Mouse (Mus musculus) inflammation-experienced regulatory T-cells (primary cell): Measurements from ENCODE around the gene Nat14. TPM values are rescaled to one million over a fixed set of nuclear protein-coding genes. Genes with fewer than 3 reads are reported as not detected.

Experiments
- polyA plus RNA-seq, 2 experiments: library from polyadenylated mRNA; unstranded; fragments of 100-300 nt; shearing (Covaris generic); gene quantifications; one replicate each; pipeline ENCODE4 v1.2.1; 2017

The Nat14 gene
- polyA plus RNA-seq: under 1 TPM; 0.27 to 0.86 TPM

DNA sequence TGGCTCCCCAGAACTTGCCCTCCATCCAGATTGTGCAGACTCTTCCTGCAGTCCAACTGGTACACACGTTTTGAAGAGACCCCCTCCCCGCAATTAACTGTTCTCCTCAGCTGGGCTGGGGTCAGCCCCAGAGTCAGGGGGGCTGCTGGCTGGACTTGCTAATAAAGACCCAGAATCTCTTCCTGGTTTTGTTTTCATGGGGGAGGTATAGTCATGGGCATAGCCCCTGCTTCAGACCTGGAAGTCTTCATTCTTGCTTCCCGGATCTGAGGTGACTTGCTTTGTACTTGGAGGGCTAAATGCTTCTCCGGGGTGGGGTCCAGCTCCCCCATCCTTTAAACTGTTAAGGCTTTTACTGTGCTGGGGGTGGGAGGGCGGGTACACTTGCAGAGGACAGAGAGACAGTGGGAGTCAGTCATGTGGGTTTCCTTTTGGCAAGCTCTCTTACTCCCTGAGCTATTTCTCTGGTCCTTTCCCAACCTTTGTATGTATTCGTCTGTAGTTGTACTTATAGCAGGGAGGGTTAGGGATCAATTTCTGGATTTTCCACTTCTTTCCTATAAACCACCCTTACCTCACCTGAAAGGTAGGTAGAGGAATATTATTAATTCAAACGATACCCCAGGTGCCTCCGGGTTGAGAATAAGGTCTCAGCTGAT, at the start of gene Nat14:
TSS of gene Nat14 (plus strand) at position 205 of the 659 bp plus-strand sequence.

DNA sequence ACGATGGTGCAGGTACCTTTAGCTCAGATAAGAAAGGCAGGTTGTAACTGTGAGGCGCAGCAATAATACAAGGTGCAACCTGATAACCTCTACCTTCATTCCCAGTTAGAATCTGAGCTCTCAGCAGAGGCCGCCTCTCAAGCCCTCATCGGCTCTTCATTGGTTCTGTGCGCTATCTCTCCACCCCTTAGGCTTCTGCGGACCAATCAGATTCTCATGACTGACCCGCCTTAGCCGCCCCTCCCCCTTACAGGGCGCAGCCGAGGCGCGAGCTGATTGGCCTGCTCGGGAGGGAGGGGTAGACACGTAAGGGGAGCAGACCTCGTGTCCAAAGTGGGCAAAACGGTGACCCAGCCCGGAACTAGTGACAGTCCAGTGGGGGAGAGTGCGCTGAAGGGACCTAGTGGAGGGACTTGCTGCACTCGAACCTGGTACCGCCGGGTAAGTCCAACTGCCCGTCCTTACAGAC, 45.0 kb upstream of the Nat14 start, which contains the start of gene Isoc2a:
TSS of gene Isoc2a (plus strand) at position 401 of the 469 bp plus-strand sequence.

DNA sequence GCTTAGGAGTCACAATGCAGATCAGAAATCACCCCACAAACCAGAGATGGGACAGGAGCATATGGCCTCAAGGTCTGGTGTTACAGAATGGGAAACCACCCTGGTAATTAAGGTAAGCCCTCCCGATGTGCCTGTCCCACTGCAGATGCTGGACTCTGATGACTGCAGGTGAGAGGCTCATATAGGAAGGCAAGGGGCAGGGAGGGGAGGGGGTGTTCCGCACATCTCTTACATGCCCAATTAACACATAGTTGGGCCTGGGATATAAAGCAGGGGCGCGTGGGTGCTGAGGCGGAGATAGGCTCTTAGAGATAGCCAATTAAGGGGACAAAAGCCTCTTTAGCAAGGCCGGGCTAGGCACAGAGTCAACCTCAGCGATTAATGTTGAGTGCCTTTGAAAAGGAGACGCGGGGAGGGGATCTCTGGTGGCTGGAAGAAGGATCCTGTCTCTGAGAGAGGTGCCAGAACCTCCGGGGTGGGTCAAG, 15.3 kb upstream of the Nat14 start, which contains the start of gene Gm36210:
TSS of gene Gm36210 (minus strand) at position 51 of the 485 bp plus-strand sequence.

DNA sequence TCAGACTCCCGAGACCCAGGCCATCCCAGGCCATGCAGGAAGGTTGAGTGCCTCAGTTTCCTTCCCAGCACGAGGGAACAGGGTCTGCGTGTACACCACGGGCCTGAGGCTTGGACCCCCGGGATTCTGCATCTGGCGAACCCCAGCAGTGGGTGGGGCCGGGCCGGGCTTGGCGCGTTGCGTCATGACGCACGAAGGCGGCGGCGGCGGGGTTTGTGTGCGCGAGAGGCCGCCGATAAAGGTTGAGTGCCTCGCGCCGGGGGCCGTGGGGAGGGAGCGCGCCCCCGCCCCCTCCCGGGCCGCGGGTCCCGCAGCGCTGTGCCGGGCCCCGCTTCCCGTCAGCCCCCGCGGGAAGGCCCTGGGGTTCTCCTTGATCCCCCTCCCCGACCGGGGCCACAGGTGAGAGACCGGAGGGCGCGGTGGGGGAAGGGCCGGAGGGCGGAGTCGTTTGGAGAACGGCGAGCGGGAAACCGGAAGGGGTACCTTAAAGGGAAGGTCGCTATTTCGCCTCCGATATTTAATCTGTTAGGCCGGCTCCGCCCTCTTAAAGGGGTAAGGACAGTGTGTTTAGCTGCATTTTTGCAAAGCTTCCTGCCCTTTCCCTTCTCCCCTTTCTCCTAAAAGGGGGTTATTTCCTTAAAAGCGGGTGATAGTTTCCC, 6.7 kb upstream of the Nat14 start, which contains the start of gene Zfp628:
TSS of gene Zfp628 (plus strand) at position 211 of the 659 bp plus-strand sequence.

DNA sequence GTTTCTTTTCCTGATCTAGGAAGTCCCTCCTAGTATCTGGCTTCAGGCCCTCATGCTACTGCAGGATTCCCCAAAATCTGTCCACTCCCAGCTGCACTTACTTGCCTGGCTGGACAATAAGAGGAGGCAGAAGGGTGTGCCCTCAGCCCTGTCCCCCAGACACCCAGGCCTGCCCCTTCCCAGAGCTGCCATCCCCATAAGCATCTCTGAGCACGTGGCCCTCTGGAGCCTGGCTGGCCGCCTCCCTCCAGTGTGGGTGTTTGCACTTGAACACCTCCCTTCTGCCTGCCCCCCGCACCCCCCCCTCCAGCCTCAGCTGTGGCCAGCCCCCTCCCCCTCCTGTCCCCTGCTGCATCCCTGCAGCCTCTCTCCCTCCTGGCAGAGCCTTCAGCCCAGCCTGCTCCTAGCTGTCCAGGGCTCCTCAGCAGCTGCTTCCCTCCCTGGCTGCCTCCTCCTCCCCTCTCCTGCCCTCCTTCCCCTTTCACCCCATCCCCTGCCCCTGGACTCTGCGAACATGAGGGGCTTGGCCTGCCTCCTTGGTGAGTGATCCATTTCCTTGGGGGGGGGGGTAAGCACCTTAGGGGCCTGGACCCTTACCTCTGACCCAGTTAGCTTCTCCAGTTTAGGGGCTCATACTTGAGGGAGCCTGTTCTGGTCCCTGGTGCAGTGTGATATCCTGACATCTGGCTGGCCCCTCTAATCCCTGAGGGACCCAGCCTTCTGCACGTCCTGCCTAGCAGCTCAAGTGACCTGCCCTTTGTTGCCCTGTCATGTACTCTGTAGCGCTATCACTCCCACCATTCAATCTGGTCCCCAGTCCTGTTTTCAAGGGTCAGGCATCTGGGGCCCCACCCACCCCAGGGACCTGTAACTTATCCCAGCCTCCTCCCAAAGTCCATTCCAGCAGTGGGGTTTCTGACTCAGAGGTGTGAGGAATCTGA, 3.9 kb downstream of the Nat14 start, which contains the start of gene Ssc5d:
TSS of gene Ssc5d (plus strand) at position 345 of the 941 bp plus-strand sequence.

DNA sequence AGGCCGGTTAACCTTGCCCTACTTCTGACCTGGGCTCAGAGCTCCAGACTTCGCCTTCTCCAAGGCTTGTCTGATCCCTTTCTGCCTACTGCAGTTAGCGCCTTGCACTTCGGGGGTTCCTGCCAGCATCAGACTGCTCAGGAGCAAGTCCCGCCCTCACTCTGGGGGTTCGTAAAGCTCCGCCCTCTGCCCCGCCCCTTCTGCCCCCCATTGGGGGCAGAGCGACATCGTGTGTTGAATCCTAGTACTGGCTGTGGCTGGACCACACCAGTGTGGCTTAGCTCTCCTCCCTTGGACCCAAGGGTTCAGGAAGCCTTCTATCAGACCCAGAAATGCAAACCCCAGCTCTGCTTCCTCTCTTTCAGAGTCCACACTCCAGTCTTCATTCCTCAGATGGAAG, 42.4 kb downstream of the Nat14 start, which contains the start of gene Sbk2:
TSS of gene Sbk2 (minus strand) at position 135 of the 400 bp plus-strand sequence.

DNA sequence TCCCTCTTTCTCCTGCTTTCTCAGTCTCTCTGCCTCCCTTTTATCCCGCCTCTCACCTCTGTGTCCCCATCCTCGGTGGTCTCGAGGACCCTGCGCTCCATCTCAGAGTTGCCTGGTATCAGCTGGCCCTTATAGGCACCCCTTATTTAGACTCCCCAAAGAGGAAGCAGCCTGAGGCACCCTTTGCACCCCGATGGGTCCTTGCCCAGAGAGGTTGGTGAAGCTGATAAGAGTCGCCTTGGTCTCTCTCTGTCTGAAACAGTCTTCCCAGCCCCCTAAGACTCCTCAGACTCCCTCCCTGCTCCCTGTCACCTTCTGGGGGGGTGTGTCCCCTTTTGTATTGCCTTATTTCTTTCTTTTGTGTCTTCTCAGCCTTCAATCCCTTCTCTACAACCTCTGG, 49.2 kb downstream of the Nat14 start, which contains the start of gene Sbk3:
TSS of gene Sbk3 (minus strand) at position 101 of the 400 bp plus-strand sequence.

Other genes starting within 250 kb of the Nat14 start
- 10 to 100 TPM; 62.6 to 74.0 TPM for gene Hspbp1, start 237.0 kb upstream of the Nat14 start, polyA plus RNA-seq
- gene Brsk1, start 231.4 kb upstream of the Nat14 start, polyA plus RNA-seq: under 1 TPM in 1 of 2 experiments, not detected in 1; 0.64 TPM
- gene Tmem150b, start 196.8 kb upstream of the Nat14 start, polyA plus RNA-seq: under 1 TPM; 0.39 to 0.65 TPM
- gene Kmt5c, start 181.9 kb upstream of the Nat14 start, polyA plus RNA-seq: 10 to 100 TPM; 39.6 to 41.0 TPM
- 1 to 10 TPM in 1 of 2 experiments, not detected in 1; 3.1 TPM for gene Cox6b2, start 168.9 kb upstream of the Nat14 start, polyA plus RNA-seq
- not detected for gene Fam71e2, start 150.7 kb upstream of the Nat14 start, polyA plus RNA-seq
- under 1 TPM; 0.18 to 0.23 TPM for gene Il11, start 139.2 kb upstream of the Nat14 start, polyA plus RNA-seq
- 1 to 10 TPM in 1 of 2 experiments, under 1 TPM in 1; 0.37 to 1.1 TPM for gene Tmem190, start 139.1 kb upstream of the Nat14 start, polyA plus RNA-seq
- 10 to 100 TPM; 11.1 to 18.2 TPM for gene Tmem238, start 132.4 kb upstream of the Nat14 start, polyA plus RNA-seq
- gene Rpl28, start 129.2 kb upstream of the Nat14 start, polyA plus RNA-seq: 100 to 1,000 TPM; 268 to 278 TPM
- gene Ube2s, start 109.4 kb upstream of the Nat14 start, polyA plus RNA-seq: 100 to 1,000 TPM in 1 of 2 experiments, 10 to 100 TPM in 1; 99.5 to 166 TPM
- not detected for gene Shisa7, start 77.3 kb upstream of the Nat14 start, polyA plus RNA-seq
- 10 to 100 TPM; 23.8 to 37.5 TPM for gene Isoc2b, start 51.8 kb upstream of the Nat14 start, polyA plus RNA-seq
- 1 to 10 TPM in 1 of 2 experiments, under 1 TPM in 1; 0.75 to 1.2 TPM for gene Isoc2a, start 44.9 kb upstream of the Nat14 start, polyA plus RNA-seq
- under 1 TPM in 1 of 2 experiments, not detected in 1; 0.12 TPM for gene Gm36210, start 15.5 kb upstream of the Nat14 start, polyA plus RNA-seq
- gene Zfp628, start 6.8 kb upstream of the Nat14 start, polyA plus RNA-seq: 1 to 10 TPM; 2.0 to 2.2 TPM
- under 1 TPM; 0.27 to 0.40 TPM for gene Ssc5d, start 3.8 kb downstream of the Nat14 start, polyA plus RNA-seq
- gene Sbk2, start 42.4 kb downstream of the Nat14 start, polyA plus RNA-seq: under 1 TPM in 1 of 2 experiments, not detected in 1; 0.51 TPM
- under 1 TPM in 1 of 2 experiments, not detected in 1; 0.26 TPM for gene Sbk3, start 49.1 kb downstream of the Nat14 start, polyA plus RNA-seq
- gene Zfp579, start 74.1 kb downstream of the Nat14 start, polyA plus RNA-seq: 10 to 100 TPM; 20.6 to 23.4 TPM
- gene Zfp524, start 92.4 kb downstream of the Nat14 start, polyA plus RNA-seq: 10 to 100 TPM; 31.2 to 51.7 TPM
- gene Fiz1, start 92.7 kb downstream of the Nat14 start, polyA plus RNA-seq: 10 to 100 TPM; 41.3 to 45.3 TPM
- 1 to 10 TPM; 6.1 to 8.1 TPM for gene Gm44973, start 93.5 kb downstream of the Nat14 start, polyA plus RNA-seq
- gene Zfp865, start 98.3 kb downstream of the Nat14 start, polyA plus RNA-seq: 1 to 10 TPM; 7.8 to 8.4 TPM
- not detected for gene Ccdc106, start 98.5 kb downstream of the Nat14 start, polyA plus RNA-seq
- not detected for gene 4632433K11Rik, start 112.1 kb downstream of the Nat14 start, polyA plus RNA-seq
- gene Zfp784, start 116.4 kb downstream of the Nat14 start, polyA plus RNA-seq: 1 to 10 TPM; 3.9 to 4.1 TPM
- gene Zfp580, start 129.5 kb downstream of the Nat14 start, polyA plus RNA-seq: 1 to 10 TPM; 2.6 to 4.7 TPM
- 100 to 1,000 TPM in 1 of 2 experiments, 10 to 100 TPM in 1; 92.7 to 102 TPM for gene U2af2, start 140.1 kb downstream of the Nat14 start, polyA plus RNA-seq
- gene Epn1, start 158.2 kb downstream of the Nat14 start, polyA plus RNA-seq: 10 to 100 TPM; 24.1 to 34.1 TPM
- gene Rfpl4, start 194.9 kb downstream of the Nat14 start, polyA plus RNA-seq: under 1 TPM in 1 of 2 experiments, not detected in 1; 0.22 TPM
- 1 to 10 TPM in 1 of 2 experiments, not detected in 1; 2.4 TPM for gene Rasl2-9, start 203.9 kb downstream of the Nat14 start, polyA plus RNA-seq
- under 1 TPM; 0.04 to 0.17 TPM for gene Vmn1r55, start 227.6 kb downstream of the Nat14 start, polyA plus RNA-seq